Mouse (Mus musculus): ENCODE data around the gene Nceh1. TPM values are rescaled to one million over a fixed set of nuclear protein-coding genes. Genes with fewer than 3 reads are reported as not detected.

Gene Nceh1
- total and polyA plus RNA-seq, 3 experiments: 8.5 to 11.8 (median 9.2) TPM

DNA sequence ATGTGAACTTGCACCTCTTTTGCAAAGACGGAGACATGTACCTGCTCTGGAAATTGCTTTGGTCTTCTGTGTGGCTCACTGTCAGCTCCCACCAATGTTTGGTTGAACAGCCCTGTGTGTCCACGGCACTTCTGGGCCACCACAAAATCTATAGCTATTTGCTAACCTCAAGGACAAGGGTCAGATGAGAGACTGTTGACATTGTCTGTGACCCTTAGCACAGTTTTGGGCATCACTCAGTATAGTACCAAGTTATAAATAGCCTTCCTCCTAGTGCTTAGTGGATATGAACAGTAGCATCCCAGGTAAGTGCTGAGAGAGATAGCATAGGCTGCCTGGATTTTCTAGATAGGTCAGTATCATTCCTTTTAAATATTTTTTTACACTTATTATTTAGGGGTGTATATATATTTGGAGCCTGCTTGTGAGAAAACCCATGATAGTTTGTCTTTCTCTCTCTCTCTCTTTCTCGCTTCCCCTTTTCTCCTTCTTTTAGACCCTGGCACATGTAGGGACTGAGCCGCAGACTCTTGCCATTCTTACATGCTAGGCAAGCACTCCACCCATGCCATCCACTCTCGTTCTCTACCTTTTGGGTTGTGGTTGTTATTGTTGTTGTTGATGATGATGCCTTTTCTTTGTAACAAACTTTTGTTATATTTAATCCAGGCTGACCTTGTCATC lies 19.1 kb downstream of the Nceh1 start:
- Histone ChIP-seq H3K27me3 (replicated peaks) (no peaks in the 10 kb centered on the region), H3K9ac (ENCODE audit: insufficient read depth, low read depth) (no peak overlapping the region), H3K9me3 (replicated peaks; ENCODE audit: low read length) (no peaks in the 10 kb centered on the region), H3K27ac (ENCODE audit: insufficient read depth, low read depth) (no peak overlapping the region), H3K36me3 (replicated peaks in 1 of 2; ENCODE audit: control insufficient read depth in 1 of 2, insufficient read depth in 1 of 2, low read length in 1 of 2) (peaks cover 0 to 23% of the 10 kb centered on the region in 2 experiments), H3K79me2 (replicated peaks; ENCODE audit: control insufficient read depth, extremely low read depth, insufficient read depth, poor library complexity, severe bottlenecking) (no peaks in the 10 kb centered on the region), H3K4me1 (ENCODE audit: control insufficient read depth in 1 of 2, insufficient read depth in 2 of 2) (peaks cover 5 to 58% of the 10 kb centered on the region in 2 experiments), H3K4me2 (ENCODE audit: insufficient read depth, low read depth, poor library complexity, severe bottlenecking) (peak overlapping the region; percentile 19; the same call in 1 of the 2 replicates), H3K4me3 (replicated peaks in 1 of 3; ENCODE audit: low read depth in 2 of 3, low read length in 2 of 3, poor library complexity in 1 of 3) (no peak overlapping the region)
- TF ChIP-seq IRF4 (IDR thresholded peaks at IDR 0.05; ENCODE audit: low read depth, low read length) (peak; percentile 67; the same call in 1 of the 2 replicates), SMC3 (IDR thresholded peaks at IDR 0.05; ENCODE audit: low read depth, low read length) (no peak), EP300 (IDR thresholded peaks at IDR 0.05; ENCODE audit: low read length) (peak; percentile 64; the same call in 1 of the 2 replicates), MEF2A (IDR thresholded peaks at IDR 0.05; ENCODE audit: borderline replicate concordance, low read depth, low read length) (peak; percentile 25; the same call in 1 of the 2 replicates)
- DNase-seq (ENCODE audit: extremely low read depth): peak; percentile 31
- dilution Hi-C loops (cut with MboI; ENCODE audit: extremely low pct_ligation_motif_present, extremely low pct_unique_long_range_greater_than_20kb, low sequenced_read_pairs): no loop called here
- in situ Hi-C loops (cut with MboI; ENCODE audit: low pct_ligation_motif_present, low pct_unique_long_range_greater_than_20kb, low sequenced_read_pairs): no loop called here

DNA sequence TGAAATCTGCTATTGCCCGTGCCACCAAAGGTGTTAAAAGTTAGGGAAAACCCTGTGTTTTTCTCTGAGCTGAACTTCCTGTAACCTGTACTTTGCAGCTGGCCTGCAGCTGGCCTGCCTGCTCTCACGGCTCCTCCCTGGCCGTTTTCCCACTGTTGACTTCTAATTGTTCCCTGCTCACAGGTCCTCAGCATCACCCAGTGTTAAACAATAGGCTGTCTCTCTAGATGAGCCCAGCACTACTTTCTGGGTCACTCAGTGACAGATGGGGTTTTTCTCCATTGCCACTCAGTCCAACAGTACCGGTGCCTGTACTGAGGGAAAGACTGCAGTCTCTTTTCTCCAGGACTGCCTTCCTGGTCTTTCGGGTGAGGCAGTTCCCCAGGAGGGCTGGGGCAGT lies 22.3 kb downstream of the Nceh1 start:
- no peak overlapping the region for H3K4me3 ChIP-seq (replicated peaks in 1 of 3; ENCODE audit: low read depth in 2 of 3, low read length in 2 of 3, poor library complexity in 1 of 3)
- H3K9me3 ChIP-seq (replicated peaks; ENCODE audit: low read length): peaks cover 6% of the 10 kb centered on the region
- no peak for TF ChIP-seq PAX5 (IDR thresholded peaks at IDR 0.05; ENCODE audit: low read length)
- TF ChIP-seq RAD21 (IDR thresholded peaks at IDR 0.05; ENCODE audit: low read depth, low read length): no peak
- no peak for TF ChIP-seq BHLHE40 (IDR thresholded peaks at IDR 0.05; ENCODE audit: low read depth, low read length)
- no peak for TF ChIP-seq JUND (conservative IDR thresholded peaks at IDR 0.05; ENCODE audit: low read depth, low read length)
- no peak for TF ChIP-seq KAT2A (IDR thresholded peaks at IDR 0.05; ENCODE audit: insufficient replicate concordance, low read length)
- TF ChIP-seq EP300 (IDR thresholded peaks at IDR 0.05; ENCODE audit: low read length): no peak
- no peak for TF ChIP-seq TCF12 (IDR thresholded peaks at IDR 0.05; ENCODE audit: low read depth, low read length)
- no peak for TF ChIP-seq MXI1 (IDR thresholded peaks at IDR 0.05; ENCODE audit: low read depth, low read length)
- no peak for TF ChIP-seq MYC (IDR thresholded peaks at IDR 0.05; ENCODE audit: low read depth, low read length)
- TF ChIP-seq ZMIZ1 (IDR thresholded peaks at IDR 0.05; ENCODE audit: low read depth, low read length): no peak
- no peak for TF ChIP-seq ETS1 (conservative IDR thresholded peaks at IDR 0.05; ENCODE audit: low read depth, low read length)
- TF ChIP-seq USF2 (conservative IDR thresholded peaks at IDR 0.05; ENCODE audit: low read depth, low read length): no peak
- no peak for TF ChIP-seq HCFC1 (IDR thresholded peaks at IDR 0.05; ENCODE audit: low read depth, low read length)
- TF ChIP-seq ZNF384 (IDR thresholded peaks at IDR 0.05; ENCODE audit: low read depth, low read length): no peak
- no peak for TF ChIP-seq POLR2A (IDR thresholded peaks at IDR 0.05; ENCODE audit: low read depth, low read length)
- TF ChIP-seq CHD2 (IDR thresholded peaks at IDR 0.05; ENCODE audit: low read length): no peak
- TF ChIP-seq UBTF (IDR thresholded peaks at IDR 0.05; ENCODE audit: low read depth, low read length): no peak
- no peak for TF ChIP-seq ZC3H11A (IDR thresholded peaks at IDR 0.05; ENCODE audit: low read depth, low read length)
- no peak overlapping the region for H3K9ac ChIP-seq (ENCODE audit: insufficient read depth, low read depth)
- in situ Hi-C loops (cut with MboI; ENCODE audit: low pct_ligation_motif_present, low pct_unique_long_range_greater_than_20kb, low sequenced_read_pairs): no loop called here
- no peak for DNase-seq (ENCODE audit: extremely low read depth)
- no peak overlapping the region for H3K4me2 ChIP-seq (ENCODE audit: insufficient read depth, low read depth, poor library complexity, severe bottlenecking)
- H3K36me3 ChIP-seq (replicated peaks in 1 of 2; ENCODE audit: control insufficient read depth in 1 of 2, insufficient read depth in 1 of 2, low read length in 1 of 2): peaks cover 3 to 38% of the 10 kb centered on the region in 2 experiments
- no peaks in the 10 kb centered on the region for H3K79me2 ChIP-seq (replicated peaks; ENCODE audit: control insufficient read depth, extremely low read depth, insufficient read depth, poor library complexity, severe bottlenecking)
- peaks cover 5 to 62% of the 10 kb centered on the region in 2 experiments for H3K4me1 ChIP-seq (ENCODE audit: control insufficient read depth in 1 of 2, insufficient read depth in 2 of 2)
- dilution Hi-C loops (cut with MboI; ENCODE audit: extremely low pct_ligation_motif_present, extremely low pct_unique_long_range_greater_than_20kb, low sequenced_read_pairs): no loop called here
- H3K27me3 ChIP-seq (replicated peaks): no peaks in the 10 kb centered on the region
- H3K27ac ChIP-seq (ENCODE audit: insufficient read depth, low read depth): no peak overlapping the region
